Mouse (Mus musculus) lung, adult 2 months (tissue): ENCODE measurements at regions not wholly inside any gene's neighbourhood (a gene's known extent, or its start where the extent isn't known, plus 50 kb on each side); places are given as distances from the start of the nearest gene placed in this dataset.

Experiments used
- CTCF ChIP-seq: fragments of 200-500 bp; IDR thresholded peaks from 2 replicates; pipeline ENCODE4 v1.5.1; 2011; ENCODE audit warnings: mild to moderate bottlenecking, low read length, control low read depth; ENCODE audit not compliant: insufficient read depth
- POLR2A ChIP-seq: fragments of 200-500 bp; IDR thresholded peaks from 2 replicates; pipeline ENCODE4 v1.6.1; 2011; ENCODE audit warnings: low read depth, mild to moderate bottlenecking, control low read depth, low read length, borderline replicate concordance; ENCODE audit errors: extremely low read depth

- TF ChIP-seq POLR2A (no peak), CTCF (no peak)
These were observed 345.9 kb downstream of the Gm21750 start for GRCm38 (mm10) chr14:74006911-74007310.
